Mouse (Mus musculus) mesoderm, embryonic 11.5 days (tissue): ENCODE results near the gene Ugt2b36.
"Not testable (repeated sequence)": the region's sequence is repeated elsewhere in the genome, so short reads cannot be mapped to it uniquely, and the experiment has no call there.

Experiments used
- DNase-seq: peaks from one replicate; pipeline ENCODE4 v3.0.0-alpha.2; 2012; ENCODE audit warnings: low read depth, low spot score

Gene Ugt2b36

DNA sequence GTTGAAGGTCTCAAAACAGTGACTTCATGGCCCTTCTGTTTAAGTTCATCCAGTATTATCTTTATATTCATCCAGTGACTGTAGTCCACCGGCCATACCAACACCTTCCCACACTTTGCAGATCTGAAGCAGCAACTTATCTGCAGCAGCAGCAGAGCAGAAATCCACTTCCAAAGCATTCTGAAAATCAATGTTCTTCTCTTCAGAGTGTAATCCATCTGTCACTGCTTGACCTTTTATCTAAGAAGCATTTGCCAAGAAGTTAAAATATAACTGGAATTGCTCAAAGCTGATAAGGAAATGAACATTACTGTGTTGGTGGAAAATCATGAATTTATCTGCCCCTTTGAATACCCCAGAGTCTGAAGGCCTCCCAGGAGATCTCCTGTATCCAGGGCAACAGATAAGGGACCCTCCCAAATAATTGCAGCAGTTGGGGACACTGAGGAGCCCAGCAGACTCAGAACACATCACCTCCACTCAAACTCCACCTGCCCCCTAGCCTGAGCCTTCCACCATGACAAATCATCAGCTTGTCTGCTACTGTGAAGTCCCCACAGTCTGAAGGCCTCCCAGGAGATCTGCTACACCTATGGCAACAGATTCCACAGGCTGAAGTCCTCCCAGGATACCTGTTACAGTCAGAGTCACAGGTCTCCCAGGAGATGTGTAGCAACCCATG, at the start of gene Ugt2b36:
Gene Ugt2b36 (minus strand): TSS at position 210 of the 682 bp plus-strand sequence.
- DNase-seq, result no peak

DNA sequence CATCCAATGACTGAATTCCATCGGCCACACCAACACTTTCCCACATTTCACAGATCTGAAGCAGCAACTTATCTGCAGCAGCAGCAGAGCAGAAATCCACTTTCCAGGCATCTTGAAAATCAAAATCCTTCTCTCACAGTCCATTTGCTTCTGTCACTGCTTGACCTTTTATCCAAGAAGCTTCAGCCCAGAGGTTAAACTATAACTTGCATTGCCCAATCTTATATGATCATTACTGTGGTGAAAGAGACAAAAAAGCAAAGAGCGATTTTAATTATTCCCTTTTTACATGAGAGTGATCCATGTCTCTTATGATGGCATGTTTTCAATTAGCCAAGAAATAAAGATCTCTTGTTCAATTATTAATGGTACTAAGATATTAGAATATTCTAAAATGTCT, 47.8 kb upstream of the Ugt2b36 start, which contains the start of gene Ugt2b5:
Gene Ugt2b5 (minus strand): TSS at position 123 of the 400 bp plus-strand sequence.
- not testable (repeated sequence) for DNase-seq

DNA sequence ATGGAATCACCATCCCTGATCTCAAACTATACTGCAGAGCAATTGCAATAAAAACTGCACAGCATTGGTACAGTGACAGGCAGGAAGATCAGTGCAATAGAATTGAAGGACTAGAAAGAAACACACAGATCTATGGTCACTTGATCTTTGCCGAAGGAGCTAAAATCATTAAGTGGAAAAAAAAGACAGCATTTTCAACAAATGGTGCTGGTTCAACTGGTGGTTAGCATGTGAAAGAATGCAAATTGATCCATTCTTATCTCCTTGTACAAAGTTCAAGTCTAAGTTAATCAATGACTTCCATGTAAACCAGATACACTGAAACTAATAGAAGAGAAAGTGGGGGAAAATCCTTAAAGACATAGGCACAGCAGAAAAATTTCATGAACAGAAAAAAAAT, 11.3 kb upstream of the Ugt2b36 start:
- not testable (repeated sequence) for DNase-seq

DNA sequence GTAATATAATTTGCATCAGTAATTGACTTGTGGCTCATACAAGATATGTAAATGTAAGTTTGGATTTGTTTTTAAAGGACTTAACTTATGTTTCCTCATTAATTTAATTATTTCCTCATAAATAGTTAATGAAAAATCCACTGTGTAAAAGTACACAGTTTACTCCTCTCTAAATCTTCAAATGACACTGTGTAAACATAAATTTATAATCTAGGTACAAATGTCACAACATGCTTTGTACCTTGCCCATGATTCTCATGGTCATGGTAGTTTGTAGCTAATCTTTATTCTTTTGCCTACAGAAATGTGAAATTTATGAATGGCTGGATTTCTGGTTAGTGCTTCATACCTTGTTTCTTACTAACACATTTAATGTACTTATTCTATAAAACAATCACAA, 1.2 kb downstream of the Ugt2b36 start:
- DNase-seq, result no peak

DNA sequence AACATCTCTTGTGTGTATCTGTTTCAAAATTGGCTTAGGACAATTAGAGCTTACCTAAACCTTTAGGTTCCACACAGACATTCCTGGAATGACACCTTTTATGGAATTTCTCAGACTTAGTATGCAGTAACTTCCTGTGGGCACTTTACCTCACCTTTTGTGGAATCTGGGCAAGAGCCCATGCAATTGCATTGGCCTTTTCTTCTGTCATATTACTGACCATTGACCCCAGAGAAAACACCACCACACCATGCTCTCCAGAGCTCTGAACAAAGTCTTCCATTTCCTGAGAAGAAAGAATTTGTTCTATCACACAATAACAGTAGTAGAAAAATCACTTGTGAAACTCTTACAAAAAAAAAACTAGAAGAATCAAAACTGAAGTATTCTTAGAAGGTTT, 3.1 kb downstream of the Ugt2b36 start:
- DNase-seq, result no peak

DNA sequence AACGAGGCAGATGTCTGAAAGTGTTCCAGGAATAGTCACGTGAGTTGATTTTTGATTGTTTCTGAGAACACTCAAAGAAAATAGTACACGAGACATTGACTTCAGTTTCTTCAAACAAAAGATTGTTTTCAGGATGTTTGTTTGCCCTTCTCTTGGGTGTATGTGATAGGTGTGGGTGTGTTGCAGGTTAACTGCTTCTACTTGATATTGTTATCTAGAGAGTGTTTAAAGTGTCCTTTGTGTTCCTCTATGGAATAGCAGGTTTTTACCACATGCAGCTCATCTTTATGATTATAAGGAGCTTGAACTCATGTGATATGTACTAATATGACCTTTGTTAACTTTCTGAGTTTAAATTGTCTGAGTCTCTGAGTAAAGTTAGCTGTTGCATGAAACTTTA, 6.1 kb downstream of the Ugt2b36 start:
- no peak for DNase-seq

DNA sequence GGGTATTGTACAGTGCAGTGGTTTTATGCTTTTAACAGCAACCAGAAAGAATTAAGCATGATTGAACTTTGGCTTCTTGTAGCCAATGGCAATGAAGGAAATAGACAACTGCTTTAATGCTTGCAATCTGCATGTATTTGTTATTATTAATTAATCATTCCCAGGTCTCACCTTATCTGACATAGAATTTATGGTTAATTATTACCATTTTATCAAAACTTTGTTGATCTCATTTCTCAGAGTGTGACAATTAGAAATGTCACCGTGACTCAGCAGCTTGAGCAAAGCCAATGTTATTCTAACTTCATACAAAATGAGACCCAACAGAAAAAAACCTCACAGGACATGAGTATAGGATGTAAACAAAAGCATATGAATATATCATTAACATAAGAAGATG, 61.7 kb downstream of the Ugt2b36 start:
- DNase-seq, result no peak

DNA sequence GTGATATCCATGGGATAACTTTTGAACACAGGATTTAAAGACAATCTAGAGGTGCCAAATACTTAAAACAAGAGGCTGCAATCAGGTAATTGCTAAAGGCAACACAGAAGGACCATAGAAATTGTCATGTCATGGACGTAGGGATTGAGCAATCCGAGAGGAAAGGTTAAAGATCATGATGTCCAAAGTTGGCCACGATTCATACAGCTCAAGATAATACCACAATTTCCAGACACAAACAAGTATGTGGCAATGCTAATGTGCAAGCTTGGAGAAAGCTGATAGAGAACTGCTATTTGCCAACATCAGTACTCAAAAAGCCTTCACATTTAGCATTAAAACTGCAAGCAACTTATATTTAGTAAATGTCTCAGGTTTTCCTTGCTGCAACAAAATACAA, 65.0 kb downstream of the Ugt2b36 start:
- DNase-seq, result no peak
